Mouse (Mus musculus) small intestine, adult 2 months (tissue): ENCODE results near the gene Enpp7. TPM values are rescaled to one million over a fixed set of nuclear protein-coding genes. Genes with fewer than 3 reads are reported as not detected.

Experiments used
- H3K27ac ChIP-seq: fragments of 200-500 bp; 2 replicates; pipeline ENCODE4 v1.5.1; 2012; ENCODE audit warnings: low read depth, low read length, control low read depth, inconsistent platforms; ENCODE audit not compliant: insufficient read depth
- H3K27me3 ChIP-seq: fragments of 200-500 bp; 2 replicates; pipeline ENCODE4 v1.6.1; 2012; ENCODE audit warnings: mild to moderate bottlenecking, moderate library complexity, low read length, inconsistent platforms; ENCODE audit not compliant: control insufficient read depth, insufficient read depth
- H3K36me3 ChIP-seq: fragments of 200-500 bp; 2 replicates; pipeline ENCODE4 v1.6.1; 2012; ENCODE audit warnings: mild to moderate bottlenecking, low read length, control low read depth, inconsistent platforms; ENCODE audit not compliant: control insufficient read depth, insufficient read depth
- H3K4me1 ChIP-seq: fragments of 200-500 bp; 2 replicates; pipeline ENCODE4 v1.6.1; 2012; ENCODE audit warnings: low read length, inconsistent platforms, mixed read lengths; ENCODE audit not compliant: control insufficient read depth, insufficient read depth, insufficient read length
- H3K4me3 ChIP-seq: fragments of 200-500 bp; 2 replicates; pipeline ENCODE4 v1.5.1; 2012; ENCODE audit warnings: low read depth, mild to moderate bottlenecking, control low read depth, inconsistent platforms, low read length, moderate library complexity
- CTCF ChIP-seq: fragments of 200-500 bp; IDR thresholded peaks from 2 replicates; pipeline ENCODE4 v1.5.1; 2012; ENCODE audit warnings: low read depth, mild to moderate bottlenecking, control low read depth, inconsistent platforms, low read length, moderate library complexity, mixed read lengths; ENCODE audit not compliant: insufficient replicate concordance, insufficient read length; ENCODE audit errors: extremely low read depth
- POLR2A ChIP-seq: fragments of 200-500 bp; IDR thresholded peaks from 2 replicates; pipeline ENCODE4 v1.6.1; 2012; ENCODE audit warnings: low read depth, mild to moderate bottlenecking, control low read depth, inconsistent platforms, low read length, moderate library complexity
- WGBS: fragments of 180-500 bp; shearing (Covaris S2); methylation state at CpG from one replicate; pipeline ENCODE4 v1.1.7; 2018; 5-methylcytosine and 5-hydroxymethylcytosine counted together
- polyA plus RNA-seq: library from polyadenylated mRNA; depleted of rRNA; stranded (reverse); fragments of >200 nt; gene quantifications from 2 replicates; pipeline ENCODE4 v1.2.3, GENCODE M21; 2012

Enpp7 gene
- polyA plus RNA-seq, 1 experiment = 2,214 TPM

- no peaks in the 10 kb centered on the region for H3K36me3 ChIP-seq
- peaks cover 6% of the 10 kb centered on the region; the same call in 1 of the 2 replicates for H3K4me1 ChIP-seq
- H3K4me3 ChIP-seq = no peak overlapping the region
- H3K27me3 ChIP-seq = no peaks in the 10 kb centered on the region
- 75% methylated on average over 10 of the region's 10 CpGs for WGBS
- TF ChIP-seq POLR2A (no peak), CTCF (no peak)
- no peak overlapping the region for H3K27ac ChIP-seq
Measured at GRCm38 (mm10) chr11:119005547-119006275, 17.7 kb downstream of the Enpp7 start.

DNA sequence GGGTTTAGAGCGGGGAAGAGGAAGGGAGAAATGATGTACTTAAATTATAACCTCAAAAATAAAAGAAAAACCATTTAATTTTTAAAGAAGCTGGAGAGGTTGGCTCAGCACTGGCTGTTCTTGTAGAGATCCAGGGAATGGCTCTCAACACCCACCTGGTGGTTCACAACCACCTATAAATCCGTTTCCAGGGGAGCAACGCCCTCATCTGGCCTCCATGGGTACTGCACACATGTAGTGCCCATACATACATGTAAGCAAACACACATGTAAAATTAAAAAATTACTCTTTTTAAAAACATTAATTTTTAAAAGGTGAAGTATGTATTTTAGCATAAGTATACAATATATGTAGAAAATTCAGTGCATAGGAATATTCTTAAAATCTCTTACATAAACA, 18.5 kb downstream of the Enpp7 start:
- Histone ChIP-seq H3K27ac (no peak overlapping the region), H3K36me3 (no peaks in the 10 kb centered on the region), H3K27me3 (no peaks in the 10 kb centered on the region), H3K4me3 (no peak overlapping the region), H3K4me1 (peaks cover 6% of the 10 kb centered on the region; the same call in 1 of the 2 replicates)
- TF ChIP-seq CTCF = 0 out of 2 replicates have a peak, but pooled peaks have one; percentile 21
- no peak for TF ChIP-seq POLR2A
- 65% methylated on average over 3 of the region's 3 CpGs for WGBS

- Histone ChIP-seq H3K36me3 (no peaks in the 10 kb centered on the region), H3K27me3 (no peaks in the 10 kb centered on the region), H3K4me1 (peaks cover 6% of the 10 kb centered on the region; the same call in 1 of the 2 replicates), H3K4me3 (peak overlapping the region; percentile 62), H3K27ac (no peak overlapping the region; the same call in 1 of the 2 replicates)
- WGBS = 18% methylated on average over 21 of the region's 21 CpGs
- TF ChIP-seq CTCF = no peak
- no peak for TF ChIP-seq POLR2A
Measured at GRCm38 (mm10) chr11:119007461-119008456, 19.8 kb downstream of the Enpp7 start.

DNA sequence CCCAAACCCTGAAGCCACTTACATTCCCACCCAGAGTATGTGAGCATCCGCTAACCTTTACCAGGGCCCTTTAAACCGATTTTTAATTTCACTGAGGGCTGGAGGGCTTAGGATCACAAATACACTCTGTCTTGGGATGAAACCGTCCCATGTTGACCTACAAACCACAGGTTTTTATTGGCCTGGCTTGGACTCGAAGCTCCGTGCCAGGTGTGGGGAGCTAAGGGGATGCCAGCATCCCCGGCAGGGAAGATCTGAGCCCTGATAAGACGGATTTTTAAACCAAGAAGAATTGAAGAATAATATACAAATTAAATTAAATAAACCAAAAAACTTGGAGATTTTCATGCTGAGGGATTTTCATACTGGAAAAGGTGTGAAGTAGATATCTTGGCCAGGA, 26.5 kb downstream of the Enpp7 start:
- WGBS = 62% methylated on average over 7 of the region's 7 CpGs
- TF ChIP-seq CTCF = no peak
- Histone ChIP-seq H3K4me3 (no peak overlapping the region), H3K36me3 (no peaks in the 10 kb centered on the region), H3K4me1 (no peaks in the 10 kb centered on the region), H3K27me3 (no peaks in the 10 kb centered on the region), H3K27ac (no peak overlapping the region)

DNA sequence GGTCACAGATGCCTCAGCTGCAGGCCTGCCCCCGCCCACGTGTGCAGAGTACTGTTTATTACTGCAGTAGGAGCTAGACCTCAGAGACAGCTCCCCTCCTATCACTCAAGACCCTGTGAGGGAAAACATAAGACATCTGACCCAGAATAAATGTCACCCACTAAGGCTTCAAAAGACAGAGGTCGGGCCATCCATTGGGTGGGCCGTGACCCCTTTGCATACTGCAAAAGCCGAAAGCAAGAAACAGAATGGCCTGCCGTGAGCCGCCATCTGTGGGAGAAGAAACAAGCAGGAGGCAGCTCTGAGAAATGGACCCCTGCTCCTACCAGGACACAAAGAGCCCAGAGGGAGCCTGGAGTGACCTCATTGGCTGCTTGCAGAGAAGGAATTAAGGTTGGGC, 29.5 kb downstream of the Enpp7 start:
- Histone ChIP-seq H3K27ac (no peak overlapping the region), H3K4me3 (no peak overlapping the region), H3K36me3 (no peaks in the 10 kb centered on the region), H3K27me3 (peaks cover 19% of the 10 kb centered on the region), H3K4me1 (no peaks in the 10 kb centered on the region)
- TF ChIP-seq CTCF = no peak
- no peak for TF ChIP-seq POLR2A
- WGBS = 87% methylated on average over 7 of the region's 7 CpGs

DNA sequence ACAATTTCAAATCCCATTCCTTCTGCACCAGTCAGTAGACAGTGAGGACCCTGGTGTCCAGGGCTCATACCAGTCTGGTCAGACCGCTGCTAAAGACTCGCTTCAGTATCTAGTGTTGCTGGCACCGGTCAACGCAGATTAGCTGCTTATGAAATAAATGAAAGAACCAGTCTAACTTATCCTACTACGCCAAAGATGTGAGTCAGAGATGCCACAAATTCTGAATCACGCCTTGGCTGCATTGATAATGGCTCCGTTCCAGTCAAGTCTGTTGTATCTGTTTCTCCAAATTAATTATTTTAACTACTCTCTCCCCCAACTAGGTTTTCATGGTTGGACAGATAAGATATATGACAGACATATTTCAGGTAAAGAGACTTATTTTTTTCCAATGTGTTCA, 33.2 kb downstream of the Enpp7 start:
- Histone ChIP-seq H3K27ac (no peak overlapping the region), H3K4me1 (peaks cover 5% of the 10 kb centered on the region), H3K27me3 (peaks cover 21% of the 10 kb centered on the region), H3K36me3 (no peaks in the 10 kb centered on the region), H3K4me3 (no peak overlapping the region)
- 84% methylated on average over 7 of the region's 7 CpGs for WGBS
- TF ChIP-seq CTCF (no peak), POLR2A (no peak)
